Mouse (Mus musculus) CH12.LX (cell line): Measurements from ENCODE around the gene Gm49776. TPM values are rescaled to one million over a fixed set of nuclear protein-coding genes. Genes with fewer than 3 reads are reported as not detected.

Experiments used
- DNase-seq: peaks from one replicate; pipeline ENCODE4 v3.0.0-alpha.2; 2013; ENCODE audit errors: extremely low read depth
- H3K27ac ChIP-seq: 2 replicates; pipeline ENCODE4 v1.5.1; 2012; ENCODE audit warnings: low read depth, mild to moderate bottlenecking, control low read depth, moderate library complexity; ENCODE audit not compliant: insufficient read depth
- H3K27me3 ChIP-seq: replicated peaks from 2 replicates; pipeline ENCODE3; 2012; ENCODE audit warnings: inconsistent platforms
- H3K36me3 ChIP-seq, 2 experiments: replicated peaks in 1 of 2; 2 replicates each; pipeline versions ENCODE3 to v1.6.1; 2012; ENCODE audit warnings: inconsistent platforms in 1 of 2, low read length in 1 of 2, mild to moderate bottlenecking in 1 of 2, mixed read lengths in 1 of 2, moderate library complexity in 1 of 2; ENCODE audit not compliant: control insufficient read depth in 1 of 2, insufficient read depth in 1 of 2
- H3K4me1 ChIP-seq, 2 experiments: 2 replicates each; pipeline ENCODE4 v1.6.1; 2012; ENCODE audit warnings: inconsistent platforms in 1 of 2, moderate library complexity in 1 of 2; ENCODE audit not compliant: insufficient read depth in 2 of 2, control insufficient read depth in 1 of 2
- H3K4me2 ChIP-seq: 2 replicates; pipeline ENCODE4 v1.6.1; 2012; ENCODE audit warnings: low read depth, mild to moderate bottlenecking, control low read depth; ENCODE audit not compliant: poor library complexity, insufficient read depth, severe bottlenecking
- H3K4me3 ChIP-seq, 3 experiments: fragments of 150-350 bp in 1 of 3; sonication (generic) in 1 of 3; replicated peaks in 1 of 3; 2 replicates each; pipeline versions ENCODE3 to v1.5.1; 2011 to 2012; ENCODE audit warnings: low read depth in 2 of 3, low read length in 2 of 3, mild to moderate bottlenecking in 2 of 3, moderate library complexity in 2 of 3, control low read depth in 1 of 3, improper control_type of control experiment in 1 of 3, inconsistent platforms in 1 of 3, mixed read lengths in 1 of 3; ENCODE audit not compliant: poor library complexity in 1 of 3
- H3K79me2 ChIP-seq: replicated peaks from 2 replicates; pipeline ENCODE4 v1.6.1; 2012; ENCODE audit warnings: mild to moderate bottlenecking, moderate library complexity; ENCODE audit not compliant: control insufficient read depth, poor library complexity, insufficient read depth, severe bottlenecking; ENCODE audit errors: extremely low read depth
- H3K9ac ChIP-seq: 2 replicates; pipeline ENCODE4 v1.6.1; 2012; ENCODE audit warnings: low read depth, mild to moderate bottlenecking, control low read depth, moderate library complexity; ENCODE audit not compliant: insufficient read depth
- H3K9me3 ChIP-seq: replicated peaks from 2 replicates; pipeline ENCODE3; 2012; ENCODE audit warnings: low read length, inconsistent platforms, mixed read lengths
- CHD1 ChIP-seq: IDR thresholded peaks from 2 replicates; pipeline ENCODE4 v1.6.1; 2012; ENCODE audit warnings: low read depth, low read length, improper control_type of control experiment, inconsistent platforms
- CHD2 ChIP-seq: IDR thresholded peaks from 2 replicates; pipeline ENCODE4 v1.6.1; 2011; ENCODE audit warnings: low read length, improper control_type of control experiment
- CTCF ChIP-seq, 2 experiments: IDR thresholded peaks in 1 of 2; conservative IDR thresholded peaks in 1 of 2; 2 replicates each; pipeline ENCODE4 v1.5.1; 2011 to 2012; ENCODE audit warnings: low read depth in 2 of 2, low read length in 2 of 2, improper control_type of control experiment in 1 of 2, inconsistent platforms in 1 of 2, mild to moderate bottlenecking in 1 of 2, moderate library complexity in 1 of 2
- ELF1 ChIP-seq: IDR thresholded peaks from 2 replicates; pipeline ENCODE4 v1.6.1; 2014; ENCODE audit warnings: low read depth, mild to moderate bottlenecking, inconsistent platforms, low read length, improper control_type of control experiment
- ETS1 ChIP-seq: conservative IDR thresholded peaks from 2 replicates; pipeline ENCODE4 v1.6.1; 2012; ENCODE audit warnings: low read depth, mild to moderate bottlenecking, inconsistent platforms, low read length, improper control_type of control experiment, moderate library complexity
- HCFC1 ChIP-seq: IDR thresholded peaks from 2 replicates; pipeline ENCODE4 v1.6.1; 2012; ENCODE audit warnings: low read depth, mild to moderate bottlenecking, inconsistent platforms, low read length, improper control_type of control experiment
- IRF4 ChIP-seq: IDR thresholded peaks from 2 replicates; pipeline ENCODE4 v1.6.1; 2014; ENCODE audit warnings: low read depth, mild to moderate bottlenecking, inconsistent platforms, low read length, improper control_type of control experiment
- JUND ChIP-seq: conservative IDR thresholded peaks from 2 replicates; pipeline ENCODE4 v1.6.1; 2011; ENCODE audit warnings: low read depth, low read length, improper control_type of control experiment
- KAT2A ChIP-seq: IDR thresholded peaks from 2 replicates; pipeline ENCODE4 v1.6.1; 2012; ENCODE audit warnings: low read length, improper control_type of control experiment, inconsistent platforms; ENCODE audit not compliant: insufficient replicate concordance
- MAX ChIP-seq: IDR thresholded peaks from 2 replicates; pipeline ENCODE4 v1.6.1; 2011; ENCODE audit warnings: low read length, improper control_type of control experiment
- MAZ ChIP-seq: IDR thresholded peaks from 2 replicates; pipeline ENCODE4 v1.6.1; 2012; ENCODE audit warnings: low read depth, mild to moderate bottlenecking, inconsistent platforms, low read length, improper control_type of control experiment, moderate library complexity
- MXI1 ChIP-seq: IDR thresholded peaks from 2 replicates; pipeline ENCODE4 v1.6.1; 2011; ENCODE audit warnings: mild to moderate bottlenecking, low read depth, low read length, improper control_type of control experiment
- MYC ChIP-seq: IDR thresholded peaks from 2 replicates; pipeline ENCODE4 v1.6.1; 2011; ENCODE audit warnings: low read depth, mild to moderate bottlenecking, improper control_type of control experiment, low read length
- PAX5 ChIP-seq: IDR thresholded peaks from 2 replicates; pipeline ENCODE4 v1.6.1; 2012; ENCODE audit warnings: low read length, inconsistent platforms, mixed read lengths
- POLR2A ChIP-seq: IDR thresholded peaks from 2 replicates; pipeline ENCODE4 v1.6.1; 2011; ENCODE audit warnings: low read depth, mild to moderate bottlenecking, improper control_type of control experiment, low read length
- RCOR1 ChIP-seq: conservative IDR thresholded peaks from 2 replicates; pipeline ENCODE4 v1.6.1; 2012; ENCODE audit warnings: low read depth, mild to moderate bottlenecking, inconsistent platforms, low read length, improper control_type of control experiment
- SIN3A ChIP-seq: IDR thresholded peaks from 2 replicates; pipeline ENCODE4 v1.6.1; 2012; ENCODE audit warnings: low read length, improper control_type of control experiment, inconsistent platforms
- SMC3 ChIP-seq: IDR thresholded peaks from 2 replicates; pipeline ENCODE4 v1.6.1; 2011; ENCODE audit warnings: low read depth, low read length, improper control_type of control experiment
- TBP ChIP-seq: conservative IDR thresholded peaks from 2 replicates; pipeline ENCODE4 v1.6.1; 2011; ENCODE audit warnings: low read depth, low read length, improper control_type of control experiment
- TCF12 ChIP-seq: IDR thresholded peaks from 2 replicates; pipeline ENCODE4 v1.6.1; 2014; ENCODE audit warnings: low read depth, mild to moderate bottlenecking, inconsistent platforms, low read length, improper control_type of control experiment
- UBTF ChIP-seq: IDR thresholded peaks from 2 replicates; pipeline ENCODE4 v1.6.1; 2012; ENCODE audit warnings: low read depth, mild to moderate bottlenecking, inconsistent platforms, low read length, improper control_type of control experiment, moderate library complexity
- ZKSCAN1 ChIP-seq: IDR thresholded peaks from 2 replicates; pipeline ENCODE4 v1.6.1; 2012; ENCODE audit warnings: low read depth, inconsistent platforms, low read length, improper control_type of control experiment, borderline replicate concordance
- ZMIZ1 ChIP-seq: IDR thresholded peaks from 2 replicates; pipeline ENCODE4 v1.6.1; 2012; ENCODE audit warnings: low read depth, mild to moderate bottlenecking, inconsistent platforms, low read length, improper control_type of control experiment
- ZNF384 ChIP-seq: IDR thresholded peaks from 2 replicates; pipeline ENCODE4 v1.6.1; 2012; ENCODE audit warnings: low read depth, low read length, improper control_type of control experiment, inconsistent platforms
- dilution Hi-C: fragments of 300-500 bp; cut with MboI; formaldehyde crosslinking; loops from 2 replicates; pipeline ENCODE4 v1.14.3; 2020; ENCODE audit warnings: low sequenced_read_pairs; ENCODE audit not compliant: extremely low pct_unique_long_range_greater_than_20kb, extremely low pct_ligation_motif_present
- in situ Hi-C: fragments of 300-500 bp; cut with MboI; formaldehyde crosslinking; loops from 3 replicates; pipeline ENCODE4 v1.14.3; 2019; ENCODE audit warnings: low sequenced_read_pairs, low pct_ligation_motif_present, low pct_unique_long_range_greater_than_20kb, mixed read lengths
- polyA plus RNA-seq: library from polyadenylated mRNA; unstranded; fragments of >175 nt; gene quantifications from 2 replicates; pipeline ENCODE4 v1.2.1, GENCODE M21; 2012; ENCODE audit warnings: low read depth; ENCODE audit not compliant: insufficient read length
- total RNA-seq, 2 experiments: library from RNA; depleted of rRNA; stranded (reverse); fragments of 300-350 nt in 1 of 2; fragments of >200 nt in 1 of 2; gene quantifications; 2 replicates each; pipeline ENCODE4 v1.2.3; 2012 to 2014

Gm49776 gene
- total and polyA plus RNA-seq, 3 experiments, result 0.25 to 25.0 TPM; not detected in 1

DNA sequence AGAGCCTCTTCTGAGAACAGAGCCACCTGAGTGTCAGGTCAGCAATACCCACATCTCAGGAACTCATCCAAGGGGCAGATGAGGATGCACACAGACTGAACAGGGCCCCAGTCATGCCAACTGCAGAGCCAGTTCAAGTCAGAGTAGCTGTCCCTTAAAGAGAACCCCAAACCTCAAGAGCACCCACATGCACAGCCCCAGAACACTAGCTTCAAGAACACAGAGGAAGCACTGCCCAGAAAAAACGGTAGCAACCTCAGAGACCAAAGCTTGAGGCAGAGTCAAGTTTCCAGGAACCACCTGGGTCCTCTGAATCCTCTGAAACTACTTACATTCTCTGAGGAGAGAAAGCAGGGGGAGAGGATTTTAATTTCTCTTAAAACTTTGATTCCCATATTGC is 24.7 kb downstream of the Gm49776 start:
- Histone ChIP-seq H3K4me2 (no peak overlapping the region), H3K9ac (peak overlapping the region; percentile 84; the same call in 1 of the 2 replicates), H3K9me3 (no peaks in the 10 kb centered on the region), H3K79me2 (no peaks in the 10 kb centered on the region), H3K4me1 (peaks cover 23 to 72% of the 10 kb centered on the region in 2 experiments), H3K27me3 (no peaks in the 10 kb centered on the region), H3K4me3 (peak overlapping the region in 1 of 3 experiments; percentile 24), H3K36me3 (peaks cover 15 to 47% of the 10 kb centered on the region in 2 experiments), H3K27ac (no peak overlapping the region)
- no peak for DNase-seq
- dilution Hi-C loops (no loop called here), in situ Hi-C loops (no loop called here)
- 0 out of 2 replicates have a peak, but pooled peaks have one; percentile 27 for TF ChIP-seq CHD1
- TF ChIP-seq MAZ, result no peak

DNA sequence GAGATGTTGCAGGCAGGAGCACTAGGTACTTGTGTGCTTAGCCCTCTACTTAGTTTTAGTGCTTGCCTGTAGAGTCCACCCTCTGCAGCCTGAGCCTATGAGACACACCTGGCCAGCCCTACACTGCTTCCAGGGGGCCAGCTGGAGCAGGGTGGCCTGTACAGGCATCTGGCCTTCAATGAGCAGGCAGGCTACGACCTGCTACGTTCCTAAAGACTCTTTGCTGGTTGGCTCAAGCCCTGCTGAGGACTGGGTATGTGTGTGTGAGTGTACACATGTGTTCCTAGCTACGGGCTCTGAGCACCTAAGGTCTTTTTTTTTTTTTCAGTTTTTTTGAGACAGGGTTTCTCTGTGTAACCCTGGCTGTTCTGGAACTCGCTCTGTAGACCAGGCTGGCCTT is 26.7 kb downstream of the Gm49776 start:
- Histone ChIP-seq H3K27ac (no peak overlapping the region), H3K9ac (no peak overlapping the region), H3K4me1 (peaks cover 32 to 72% of the 10 kb centered on the region in 2 experiments), H3K4me2 (no peak overlapping the region), H3K79me2 (no peaks in the 10 kb centered on the region), H3K36me3 (peaks cover 26 to 49% of the 10 kb centered on the region in 2 experiments), H3K4me3 (no peak overlapping the region), H3K9me3 (no peaks in the 10 kb centered on the region), H3K27me3 (no peaks in the 10 kb centered on the region)
- in situ Hi-C loops (no loop called here), dilution Hi-C loops (no loop called here)
- DNase-seq, result no peak
- TF ChIP-seq ZKSCAN1, result no peak
- no peak for TF ChIP-seq RCOR1
- no peak for TF ChIP-seq HCFC1
- no peak for TF ChIP-seq MYC
- TF ChIP-seq SMC3, result no peak
- no peak for TF ChIP-seq ZMIZ1
- no peak for TF ChIP-seq IRF4
- TF ChIP-seq TCF12, result no peak
- TF ChIP-seq POLR2A, result no peak
- no peak for TF ChIP-seq MAX

DNA sequence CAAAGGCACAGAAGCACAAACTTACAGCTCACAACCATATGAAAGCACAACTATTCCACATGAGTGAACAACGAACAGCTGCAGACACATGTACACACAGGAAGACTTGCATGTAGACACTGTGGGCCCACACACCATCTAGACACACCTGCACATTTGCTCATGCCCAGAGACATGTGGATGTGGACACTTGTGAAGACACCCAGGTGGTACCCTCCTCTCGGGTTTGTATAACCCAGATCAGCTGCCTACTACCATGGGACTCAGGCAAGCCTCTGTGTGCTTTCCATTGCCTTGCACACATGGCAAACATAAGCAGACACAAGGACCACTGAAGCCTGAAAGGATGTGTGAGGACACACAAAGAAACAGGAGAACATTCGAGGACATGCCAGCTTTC is 27.1 kb downstream of the Gm49776 start:
- in situ Hi-C loops, result no loop called here
- no peak overlapping the region for H3K4me2 ChIP-seq
- dilution Hi-C loops, result no loop called here
- TF ChIP-seq IRF4 (no peak), CTCF (conservative IDR thresholded peaks at IDR 0.05 in 1 of 2, IDR thresholded peaks at IDR 0.05 in 1 of 2; ENCODE audit: low read depth in 2 of 2, low read length in 2 of 2) (no peak), SIN3A (no peak), KAT2A (no peak), ETS1 (no peak), HCFC1 (no peak), CHD2 (no peak), MAZ (no peak), ELF1 (no peak), RCOR1 (no peak), JUND (no peak), UBTF (no peak), TBP (no peak), POLR2A (no peak), PAX5 (no peak), MYC (no peak), MXI1 (no peak), ZNF384 (no peak)
- H3K79me2 ChIP-seq, result no peaks in the 10 kb centered on the region
- H3K27me3 ChIP-seq, result no peaks in the 10 kb centered on the region
- peaks cover 32 to 68% of the 10 kb centered on the region in 2 experiments for H3K4me1 ChIP-seq
- no peak overlapping the region for H3K4me3 ChIP-seq
- no peak for DNase-seq
- H3K9ac ChIP-seq, result no peak overlapping the region
- no peaks in the 10 kb centered on the region for H3K9me3 ChIP-seq
- H3K27ac ChIP-seq, result no peak overlapping the region
- peaks cover 31 to 49% of the 10 kb centered on the region in 2 experiments for H3K36me3 ChIP-seq
